Mouse (Mus musculus) splenic B cell, adult 2 months (primary cell): ENCODE results near the gene Gm3646.

Source experiments
- DNase-seq: peaks from one replicate; pipeline ENCODE4 v3.0.0-alpha.2; 2011; ENCODE audit warnings: low read depth, low spot score
- H3K27me3 ChIP-seq: 2 replicates; pipeline ENCODE4 v1.6.1; 2012; ENCODE audit warnings: mild to moderate bottlenecking, low read length, moderate library complexity, mixed read lengths; ENCODE audit not compliant: control insufficient read depth, poor library complexity, insufficient read depth, severe bottlenecking
- H3K36me3 ChIP-seq: 2 replicates; pipeline ENCODE4 v1.6.1; 2012; ENCODE audit warnings: mild to moderate bottlenecking, low read length, moderate library complexity, mixed read lengths; ENCODE audit not compliant: control insufficient read depth, poor library complexity, insufficient read depth, severe bottlenecking

Gene Gm3646

GRCm38 (mm10) chr1:39765854-39766493, 39.2 kb downstream of the Gm3646 start:
- H3K36me3 ChIP-seq = no peaks in the 10 kb centered on the region
- H3K27me3 ChIP-seq = no peaks in the 10 kb centered on the region
- no peak for DNase-seq

- H3K36me3 ChIP-seq = no peaks in the 10 kb centered on the region
- no peaks in the 10 kb centered on the region for H3K27me3 ChIP-seq
- peak; percentile 18 for DNase-seq
Measured at GRCm38 (mm10) chr1:39762025-39762370, 43.1 kb downstream of the Gm3646 start.

- peak; percentile 25 for DNase-seq
- H3K36me3 ChIP-seq = no peaks in the 10 kb centered on the region
- H3K27me3 ChIP-seq = no peaks in the 10 kb centered on the region
Measured at GRCm38 (mm10) chr1:39761211-39762024, 43.7 kb downstream of the Gm3646 start.

- DNase-seq = no peak
- H3K27me3 ChIP-seq = no peaks in the 10 kb centered on the region
- no peaks in the 10 kb centered on the region for H3K36me3 ChIP-seq
Measured at GRCm38 (mm10) chr1:39760181-39760715, 44.9 kb downstream of the Gm3646 start.

GRCm38 (mm10) chr1:39759231-39760175, 45.6 kb downstream of the Gm3646 start:
- DNase-seq = no peak
- H3K27me3 ChIP-seq = no peaks in the 10 kb centered on the region
- H3K36me3 ChIP-seq = no peaks in the 10 kb centered on the region

GRCm38 (mm10) chr1:39758244-39758643, 46.9 kb downstream of the Gm3646 start:
- Histone ChIP-seq H3K27me3 (no peaks in the 10 kb centered on the region), H3K36me3 (no peaks in the 10 kb centered on the region)
- no peak for DNase-seq

- DNase-seq = no peak
- Histone ChIP-seq H3K27me3 (no peaks in the 10 kb centered on the region), H3K36me3 (no peaks in the 10 kb centered on the region)
Measured at GRCm38 (mm10) chr1:39756952-39757351, 48.2 kb downstream of the Gm3646 start.

- no peak for DNase-seq
- Histone ChIP-seq H3K27me3 (no peaks in the 10 kb centered on the region), H3K36me3 (no peaks in the 10 kb centered on the region)
Measured at GRCm38 (mm10) chr1:39754224-39754957, 50.7 kb downstream of the Gm3646 start.
